Mouse (Mus musculus) thymus, postnatal 36 days (tissue): ENCODE data around the gene Snx29.
"Not testable (repeated sequence)": the region's sequence is repeated elsewhere in the genome, so short reads cannot be mapped to it uniquely, and the experiment has no call there.

ENCODE experiments used
- DNase-seq, 2 experiments: peaks; one replicate each; pipeline ENCODE4 v3.0.0; 2022; ENCODE audit warnings: mixed read lengths in 2 of 2

Gene Snx29

GRCm38 (mm10) chr16:11501138-11501537 lies 178.4 kb downstream of the Snx29 start:
- DNase-seq = no peak

GRCm38 (mm10) chr16:11501611-11502010 lies 178.9 kb downstream of the Snx29 start:
- DNase-seq = no peak

- DNase-seq = no peak
Measured at GRCm38 (mm10) chr16:11504666-11505491, 182.2 kb downstream of the Snx29 start.

- DNase-seq = no peak
Measured at GRCm38 (mm10) chr16:11505492-11506176, 182.9 kb downstream of the Snx29 start.

GRCm38 (mm10) chr16:11507188-11507731 lies 184.6 kb downstream of the Snx29 start:
- no peak for DNase-seq

- no peak for DNase-seq
Measured at GRCm38 (mm10) chr16:11508341-11508740, 185.6 kb downstream of the Snx29 start.

GRCm38 (mm10) chr16:11510416-11510815 lies 187.7 kb downstream of the Snx29 start:
- no peak for DNase-seq

- no peak for DNase-seq
Measured at GRCm38 (mm10) chr16:11510854-11511253, 188.1 kb downstream of the Snx29 start.

- not testable (repeated sequence) for DNase-seq
Measured at GRCm38 (mm10) chr16:11511696-11512095, 189.0 kb downstream of the Snx29 start.

- DNase-seq = no peak
Measured at GRCm38 (mm10) chr16:11516681-11517080, 194.0 kb downstream of the Snx29 start.

GRCm38 (mm10) chr16:11517385-11517784 lies 194.7 kb downstream of the Snx29 start:
- no peak for DNase-seq

GRCm38 (mm10) chr16:11518803-11519498 lies 196.2 kb downstream of the Snx29 start:
- peak; percentile 37 to 56 for DNase-seq

GRCm38 (mm10) chr16:11526104-11526786 lies 203.5 kb downstream of the Snx29 start:
- DNase-seq = peak; percentile 30 to 38

GRCm38 (mm10) chr16:11526996-11527395 lies 204.3 kb downstream of the Snx29 start:
- DNase-seq = no peak

GRCm38 (mm10) chr16:11530466-11531194 lies 207.9 kb downstream of the Snx29 start:
- DNase-seq = no peak

- no peak for DNase-seq
Measured at GRCm38 (mm10) chr16:11531441-11531840, 208.7 kb downstream of the Snx29 start.

- no peak for DNase-seq
Measured at GRCm38 (mm10) chr16:11532592-11532991, 209.9 kb downstream of the Snx29 start.

- DNase-seq = no peak
Measured at GRCm38 (mm10) chr16:11533441-11533840, 210.7 kb downstream of the Snx29 start.

- DNase-seq = no peak
Measured at GRCm38 (mm10) chr16:11537663-11538062, 215.0 kb downstream of the Snx29 start.

GRCm38 (mm10) chr16:11538191-11538590 lies 215.5 kb downstream of the Snx29 start:
- DNase-seq = no peak

- no peak for DNase-seq
Measured at GRCm38 (mm10) chr16:11540961-11541360, 218.3 kb downstream of the Snx29 start.

GRCm38 (mm10) chr16:11541769-11542168 lies 219.1 kb downstream of the Snx29 start:
- no peak for DNase-seq
